ENCODE assay signal across 15 mouse cellular contexts in the genomic region with DNA sequence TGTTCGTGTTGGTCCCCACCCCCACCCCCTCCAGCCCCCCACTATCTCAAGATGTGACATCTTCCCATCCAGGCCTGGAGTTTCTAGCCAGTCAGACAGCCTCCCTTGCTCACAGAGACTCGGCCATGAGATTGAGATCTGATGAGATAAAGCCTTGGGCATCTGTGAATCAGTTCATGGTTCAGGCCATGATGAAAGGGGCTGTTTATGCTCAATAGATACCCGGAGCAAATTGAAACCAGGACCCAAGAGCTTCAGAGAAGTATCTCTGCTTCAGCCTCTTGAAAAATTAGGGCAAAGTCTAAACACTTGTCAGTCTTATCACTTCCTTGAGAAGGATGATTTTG. TPM values are rescaled to one million over a fixed set of nuclear protein-coding genes. Genes with fewer than 3 reads are reported as not detected.
DNase-seq lines count a peak whose midpoint lies in the region; ATAC-seq and TF ChIP-seq lines count a peak whose summit lies in the region.
"Had no signal": no experiment of that assay in that cellular context is flagged by ENCODE, and none has a peak within 500 bp of the region (broad histone marks: within the 10 kb centered on the region; RNA-seq: fewer than 3 reads in every experiment).

No protein-coding gene starts in this region.

- H3K4me3 ChIP-seq in intestine, embryonic 14.5 days (ENCODE audit: low read depth, low read length), result no peak overlapping the region
- no peak overlapping the region for H3K4me3 ChIP-seq in intestine, postnatal 0 days (ENCODE audit: low read depth, low read length)
- H3K4me3 ChIP-seq in embryonic facial prominence, embryonic 14.5 days (ENCODE audit: low read depth, low read length), result no peak overlapping the region
- no peak overlapping the region for H3K4me3 ChIP-seq in midbrain, embryonic 12.5 days

- DNase-seq in adrenal gland, postnatal 14 days, result peak; percentile 12
- no peak for DNase-seq in adrenal gland, adult (ENCODE audit: inconsistent age in 2 of 2, low spot score in 1 of 2)
- DNase-seq in intestine, embryonic 14.5 days (ENCODE audit: low spot score), result no peak
- DNase-seq in embryonic facial prominence, embryonic 14.5 days (ENCODE audit: low spot score), result no peak
- no peak for DNase-seq in thymus, postnatal 14 days
- DNase-seq: cerebellum, adult 11-12 months; kidney, adult 9 months; lung, postnatal 14 days; right cerebral cortex, postnatal 4 days; thymus, postnatal 36 days had no signal

- peak overlapping the region; percentile 80 for H3K27ac ChIP-seq in intestine, embryonic 14.5 days (ENCODE audit: low read depth)
- no peak overlapping the region for H3K27ac ChIP-seq in intestine, postnatal 0 days (ENCODE audit: low read depth, low read length)
- H3K27ac ChIP-seq in embryonic facial prominence, embryonic 14.5 days (replicated peaks; ENCODE audit: low read depth, low read length), result peak overlapping the region; percentile 36; the same call in 1 of the 2 replicates
- peak overlapping the region; percentile 66 for H3K27ac ChIP-seq in midbrain, embryonic 12.5 days (replicated peaks)

- H3K4me1 ChIP-seq in intestine, embryonic 14.5 days (replicated peaks; ENCODE audit: control insufficient read depth, insufficient read depth, low read length), result peaks cover 38% of the 10 kb centered on the region
- H3K4me1 ChIP-seq in intestine, postnatal 0 days (replicated peaks; ENCODE audit: control insufficient read depth, insufficient read depth, low read length), result no peaks in the 10 kb centered on the region
- H3K4me1 ChIP-seq in embryonic facial prominence, embryonic 14.5 days (ENCODE audit: control insufficient read depth, insufficient read depth, low read length), result peaks cover 20% of the 10 kb centered on the region
- peaks cover 28% of the 10 kb centered on the region for H3K4me1 ChIP-seq in midbrain, embryonic 12.5 days

- no peak for TF ChIP-seq CTCF in intestine, postnatal 0 days (IDR thresholded peaks at IDR 0.05; ENCODE audit: low read depth)

- 5% methylated on average over 3 of the region's 3 CpGs for WGBS in intestine, embryonic 14.5 days
- WGBS in intestine, postnatal 0 days, result 11% methylated on average over 3 of the region's 3 CpGs
- WGBS in embryonic facial prominence, embryonic 14.5 days, result 16% methylated on average over 3 of the region's 3 CpGs
- WGBS in midbrain, embryonic 12.5 days, result 29% methylated on average over 3 of the region's 3 CpGs

- H3K27me3 ChIP-seq in intestine, embryonic 14.5 days (replicated peaks; ENCODE audit: control insufficient read depth, insufficient read depth, low read length), result no peaks in the 10 kb centered on the region
- no peaks in the 10 kb centered on the region for H3K27me3 ChIP-seq in intestine, postnatal 0 days (replicated peaks; ENCODE audit: control insufficient read depth, insufficient read depth, low read length)
- H3K27me3 ChIP-seq in embryonic facial prominence, embryonic 14.5 days (replicated peaks; ENCODE audit: control insufficient read depth, insufficient read depth, low read length), result no peaks in the 10 kb centered on the region
- no peaks in the 10 kb centered on the region for H3K27me3 ChIP-seq in midbrain, embryonic 12.5 days

- no peak for ATAC-seq in intestine, embryonic 14.5 days (replicated peaks; ENCODE audit: low FRiP score, low TSS enrichment, low read depth)
- no peak for ATAC-seq in intestine, postnatal 0 days
- no peak for ATAC-seq in embryonic facial prominence, embryonic 14.5 days (ENCODE audit: low read depth)
- ATAC-seq in midbrain, embryonic 12.5 days (ENCODE audit: low FRiP score, low read depth), result no peak
- ATAC-seq in frontal cortex, adult (ENCODE audit: low TSS enrichment), result no peak
- ATAC-seq: activated CD4-positive, CD25-positive, alpha-beta regulatory T cell, adult 4 months had no signal

- no peak overlapping the region for H3K4me2 ChIP-seq in intestine, embryonic 14.5 days (ENCODE audit: low read length)
- no peak overlapping the region for H3K4me2 ChIP-seq in intestine, postnatal 0 days (replicated peaks; ENCODE audit: low read depth)
- no peak overlapping the region for H3K4me2 ChIP-seq in embryonic facial prominence, embryonic 14.5 days (ENCODE audit: low read depth, low read length)
- H3K4me2 ChIP-seq in midbrain, embryonic 12.5 days (replicated peaks), result no peak overlapping the region
- H3K4me2 ChIP-seq: liver, embryonic 11.5 days had no signal

- no peaks in the 10 kb centered on the region for H3K36me3 ChIP-seq in intestine, embryonic 14.5 days (ENCODE audit: control insufficient read depth, insufficient read depth, low read length)
- no peaks in the 10 kb centered on the region for H3K36me3 ChIP-seq in intestine, postnatal 0 days (ENCODE audit: control insufficient read depth, insufficient read depth)
- H3K36me3 ChIP-seq in embryonic facial prominence, embryonic 14.5 days (ENCODE audit: control insufficient read depth, insufficient read depth, low read length), result no peaks in the 10 kb centered on the region
- no peaks in the 10 kb centered on the region for H3K36me3 ChIP-seq in midbrain, embryonic 12.5 days

- no peak overlapping the region for H3K9ac ChIP-seq in intestine, embryonic 14.5 days (ENCODE audit: low read length)
- no peak overlapping the region for H3K9ac ChIP-seq in intestine, postnatal 0 days (ENCODE audit: low read depth, low read length)
- H3K9ac ChIP-seq in embryonic facial prominence, embryonic 14.5 days (ENCODE audit: low read depth, low read length), result no peak overlapping the region
- H3K9ac ChIP-seq in midbrain, embryonic 12.5 days (replicated peaks), result no peak overlapping the region

- peaks cover 7% of the 10 kb centered on the region; the same call in 1 of the 2 replicates for H3K9me3 ChIP-seq in intestine, embryonic 14.5 days (ENCODE audit: control insufficient read depth, low read length)
- H3K9me3 ChIP-seq in intestine, postnatal 0 days (ENCODE audit: control insufficient read depth), result no peaks in the 10 kb centered on the region
- H3K9me3 ChIP-seq in embryonic facial prominence, embryonic 14.5 days (ENCODE audit: control insufficient read depth, low read length), result peaks cover 5% of the 10 kb centered on the region; the same call in 1 of the 2 replicates
- no peaks in the 10 kb centered on the region for H3K9me3 ChIP-seq in midbrain, embryonic 12.5 days

RNA-seq across cellular contexts. Expression of a gene that starts 25.8 kb away (rescaled TPM):
- 33.8 and 37.5 TPM in 2 replicates for total RNA-seq in adrenal gland, postnatal 14 days (2021)
- polyA plus RNA-seq in intestine, embryonic 14.5 days (2014; fragmentation: Nextera tagmentation; extraction: Ambion mirVana), result 9.2 and 10.0 TPM in 2 replicates
- 4.2 and 5.7 TPM in 2 replicates for polyA plus RNA-seq in intestine, postnatal 0 days (2015; fragmentation: Nextera tagmentation; extraction: Ambion mirVana)
- 9.7 and 10.8 TPM in 2 replicates for polyA plus RNA-seq in embryonic facial prominence, embryonic 14.5 days (2014; fragmentation: Nextera tagmentation; extraction: Ambion mirVana)
- polyA plus RNA-seq in midbrain, embryonic 12.5 days (2016; fragmentation: Nextera tagmentation; extraction: Ambion mirVana), result 12.3 and 13.8 TPM in 2 replicates

RNA-seq across cellular contexts. Expression of a gene that starts 59.8 kb away (rescaled TPM):
- total RNA-seq in adrenal gland, postnatal 14 days (2021), result 65.4 and 71.0 TPM in 2 replicates
- polyA plus RNA-seq in intestine, embryonic 14.5 days (2014; fragmentation: Nextera tagmentation; extraction: Ambion mirVana), result 55.6 and 59.9 TPM in 2 replicates
- polyA plus RNA-seq in intestine, postnatal 0 days (2015; fragmentation: Nextera tagmentation; extraction: Ambion mirVana), result 24.8 and 25.8 TPM in 2 replicates
- 79.9 and 80.6 TPM in 2 replicates for polyA plus RNA-seq in embryonic facial prominence, embryonic 14.5 days (2014; fragmentation: Nextera tagmentation; extraction: Ambion mirVana)
- 33.5 and 34.5 TPM in 2 replicates for polyA plus RNA-seq in midbrain, embryonic 12.5 days (2016; fragmentation: Nextera tagmentation; extraction: Ambion mirVana)
